Comparison of ENCODE assay signal across 10 mouse cellular contexts in genomic region chr14:96518954-96519682, GRCm38 (mm10). TPM values are rescaled to one million over a fixed set of nuclear protein-coding genes. Genes with fewer than 3 reads are reported as not detected.
A peak's percentile ranks its signal among the peaks of the same experiment; 100 is the strongest.
DNase-seq lines count a peak whose midpoint lies in the region; ATAC-seq and TF ChIP-seq lines count a peak whose summit lies in the region.
"Had no signal": no experiment of that assay in that cellular context is flagged by ENCODE, and none has a peak within 500 bp of the region (broad histone marks: within the 10 kb centered on the region; RNA-seq: fewer than 3 reads in every experiment).

Gene Klhl1, minus strand, starts transcription at chr14:96519102.

- peak within 1 kb of the TSS; percentile 53; the same call in 1 of the 2 replicates for H3K9ac ChIP-seq in heart, embryonic 16.5 days (ENCODE audit: low read length)
- peak within 1 kb of the TSS; percentile 66 for H3K9ac ChIP-seq in hindbrain, embryonic 14.5 days
- peak within 1 kb of the TSS; percentile 87 for H3K9ac ChIP-seq in midbrain, embryonic 16.5 days (ENCODE audit: low read depth, low read length)

- DNase-seq in heart, postnatal 4 days = no peak
- DNase-seq in hindbrain, embryonic 14.5 days (ENCODE audit: low spot score) = peak; percentile 72
- DNase-seq in gastrocnemius, postnatal 10 days = no peak
- no peak for DNase-seq in gastrocnemius, postnatal 14 days

- no peak within 1 kb of the TSS for H3K27ac ChIP-seq in heart, embryonic 16.5 days (ENCODE audit: low read length)
- H3K27ac ChIP-seq in cortical plate, adult 2 months (ENCODE audit: insufficient read depth, low read length) = no peak within 1 kb of the TSS; the same call in 1 of the 2 replicates
- peak within 1 kb of the TSS; percentile 81 for H3K27ac ChIP-seq in hindbrain, embryonic 14.5 days
- peak within 1 kb of the TSS; percentile 85 for H3K27ac ChIP-seq in midbrain, embryonic 16.5 days (ENCODE audit: low read length)

- H3K4me3 ChIP-seq in heart, embryonic 16.5 days (ENCODE audit: low read length) = peak within 1 kb of the TSS; percentile 55
- peak within 1 kb of the TSS; percentile 59 for H3K4me3 ChIP-seq in cortical plate, adult 2 months (ENCODE audit: insufficient read depth, low read length)
- H3K4me3 ChIP-seq in hindbrain, embryonic 14.5 days (replicated peaks; ENCODE audit: low read length) = peak within 1 kb of the TSS; percentile 57
- H3K4me3 ChIP-seq in midbrain, embryonic 16.5 days (ENCODE audit: low read depth, low read length) = peak within 1 kb of the TSS; percentile 56

- no peak for TF ChIP-seq POLR2A in cortical plate, adult 2 months (IDR thresholded peaks at IDR 0.05; ENCODE audit: extremely low read depth, insufficient read depth, low read length)

- H3K4me1 ChIP-seq in heart, embryonic 16.5 days (ENCODE audit: control insufficient read depth, insufficient read depth, low read length) = peaks cover 3% of the 10 kb centered on the region; the same call in 1 of the 2 replicates
- H3K4me1 ChIP-seq in cortical plate, adult 2 months (ENCODE audit: control insufficient read depth, insufficient read depth, low read length) = no peaks in the 10 kb centered on the region
- H3K4me1 ChIP-seq in hindbrain, embryonic 14.5 days (replicated peaks; ENCODE audit: control insufficient read depth, insufficient read depth, low read length) = 0 out of 2 replicates have a peak, but pooled peaks cover 7% of the 10 kb centered on the region
- H3K4me1 ChIP-seq in midbrain, embryonic 16.5 days (ENCODE audit: control insufficient read depth, insufficient read depth, low read length) = peaks cover 6% of the 10 kb centered on the region

- intact Hi-C loops in gastrocnemius, postnatal 14 days (cut with DNase I; ENCODE audit: low total_unique reads) = no loop called here

- WGBS in heart, embryonic 16.5 days = 48% methylated on average over 13 of the region's 13 CpGs
- WGBS in hindbrain, embryonic 14.5 days = 25% methylated on average over 13 of the region's 13 CpGs
- WGBS in midbrain, embryonic 16.5 days = 29% methylated on average over 13 of the region's 13 CpGs

- no peaks in the 10 kb centered on the region for H3K36me3 ChIP-seq in heart, embryonic 16.5 days (ENCODE audit: control insufficient read depth, insufficient read depth)
- no peaks in the 10 kb centered on the region for H3K36me3 ChIP-seq in hindbrain, embryonic 14.5 days (replicated peaks; ENCODE audit: control insufficient read depth, insufficient read depth)
- no peaks in the 10 kb centered on the region for H3K36me3 ChIP-seq in midbrain, embryonic 16.5 days (ENCODE audit: control insufficient read depth, insufficient read depth, low read length)

- H3K9me3 ChIP-seq in heart, embryonic 16.5 days (replicated peaks; ENCODE audit: control insufficient read depth, low read length) = no peaks in the 10 kb centered on the region
- no peaks in the 10 kb centered on the region for H3K9me3 ChIP-seq in hindbrain, embryonic 14.5 days (ENCODE audit: control insufficient read depth, low read length)
- no peaks in the 10 kb centered on the region for H3K9me3 ChIP-seq in midbrain, embryonic 16.5 days (replicated peaks; ENCODE audit: control insufficient read depth, low read length, poor library complexity, severe bottlenecking)

- peak within 1 kb of the TSS; percentile 90 for H3K4me2 ChIP-seq in heart, embryonic 16.5 days (ENCODE audit: low read depth, low read length)
- H3K4me2 ChIP-seq in hindbrain, embryonic 14.5 days (replicated peaks) = peak within 1 kb of the TSS; percentile 74
- H3K4me2 ChIP-seq in midbrain, embryonic 16.5 days (ENCODE audit: low read length) = peak within 1 kb of the TSS; percentile 88

- no peak for TF ChIP-seq CTCF in cortical plate, adult 2 months (IDR thresholded peaks at IDR 0.05; ENCODE audit: extremely low read depth, insufficient read depth, low read length)

- no peak for ATAC-seq in heart, embryonic 16.5 days (replicated peaks; ENCODE audit: extremely low read depth, insufficient read depth, low FRiP score)
- ATAC-seq in hindbrain, embryonic 14.5 days (ENCODE audit: low FRiP score) = peak; percentile 92
- peak; percentile 95 for ATAC-seq in midbrain, embryonic 16.5 days
- ATAC-seq in inflammation-experienced regulatory T-cells, adult 6 months = no peak

- peaks cover 14% of the 10 kb centered on the region for H3K27me3 ChIP-seq in heart, embryonic 16.5 days (ENCODE audit: control insufficient read depth, insufficient read depth, low read length)
- H3K27me3 ChIP-seq in hindbrain, embryonic 14.5 days (ENCODE audit: control insufficient read depth, insufficient read depth, low read length) = no peaks in the 10 kb centered on the region
- no peaks in the 10 kb centered on the region for H3K27me3 ChIP-seq in midbrain, embryonic 16.5 days (ENCODE audit: control insufficient read depth, insufficient read depth, low read depth, low read length)

RNA-seq across cellular contexts. Expression of gene Klhl1, which starts in this region (rescaled TPM):
- not detected in 2 replicates for polyA plus RNA-seq in heart, embryonic 16.5 days (2015; fragmentation: Nextera tagmentation; extraction: Ambion mirVana)
- total RNA-seq in heart, postnatal 4 days (2021) = not detected
- 1.1 and 1.3 TPM in 2 replicates for polyA plus RNA-seq in cortical plate, adult 2 months (2012; rRNA removed)
- 8.8 and 12.0 TPM in 2 replicates for polyA plus RNA-seq in hindbrain, embryonic 14.5 days (2014; fragmentation: Nextera tagmentation; extraction: Ambion mirVana)
- 13.7 and 15.3 TPM in 2 replicates for polyA plus RNA-seq in midbrain, embryonic 16.5 days (2015; fragmentation: Nextera tagmentation; extraction: Ambion mirVana)
- not detected for total RNA-seq in gastrocnemius, postnatal 10 days (2021)
- not detected for total RNA-seq in gastrocnemius, postnatal 14 days (2021)
- polyA plus RNA-seq in inflammation-experienced regulatory T-cells, adult 6 months (2017; shearing (Covaris generic)) = not detected
- total RNA-seq: hematopoietic stem cell, adult 5-6 weeks; MEL had no signal

Comparison
In these comparisons a context has a peak if more than half of its experiments do, and no peak if none do; other contexts are left out.
1. ATAC-seq: peak in hindbrain, embryonic 14.5 days (single experiment) and midbrain, embryonic 16.5 days (single experiment); none in heart, embryonic 16.5 days (single experiment) and inflammation-experienced regulatory T-cells, adult 6 months (single experiment).
2. H3K27ac ChIP-seq: peak in hindbrain, embryonic 14.5 days (single experiment) and midbrain, embryonic 16.5 days (single experiment); none in heart, embryonic 16.5 days (single experiment) and cortical plate, adult 2 months (single experiment).
3. Peak in every context shown above with its lines, with median percentiles within 50 percentile points of each other: H3K4me2 ChIP-seq, H3K4me3 ChIP-seq and H3K9ac ChIP-seq.